Mouse (Mus musculus) layer of hippocampus, adult 2 months (tissue): ENCODE measurements around the gene Scnn1a. TPM values are rescaled to one million over a fixed set of nuclear protein-coding genes. Genes with fewer than 3 reads are reported as not detected.
"Not testable (repeated sequence)": the region's sequence is repeated elsewhere in the genome, so short reads cannot be mapped to it uniquely, and the experiment has no call there.

Source experiments
- DNase-seq, 2 experiments: peaks; one replicate each; pipeline ENCODE4 v3.0.0; 2022; ENCODE audit warnings: low spot score in 2 of 2
- H3K27ac ChIP-seq: fragments of 200-600 bp; 2 replicates; pipeline ENCODE4 v1.8.1; 2022
- H3K4me3 ChIP-seq: fragments of 200-600 bp; 2 replicates; pipeline ENCODE4 v1.8.1; 2022; ENCODE audit warnings: mild to moderate bottlenecking
- CTCF ChIP-seq: fragments of 200-600 bp; conservative IDR thresholded peaks from 2 replicates; pipeline ENCODE4 v1.8.1; 2022; ENCODE audit warnings: antibody characterized with exemption, mild to moderate bottlenecking, moderate library complexity
- total RNA-seq, 2 experiments: library from RNA; stranded (reverse); gene quantifications; 2 replicates each; pipeline ENCODE4 v1.2.3; 2021

Scnn1a gene
- total RNA-seq, 2 experiments from 2014 or later, result 4.3 to 5.2 TPM

DNA sequence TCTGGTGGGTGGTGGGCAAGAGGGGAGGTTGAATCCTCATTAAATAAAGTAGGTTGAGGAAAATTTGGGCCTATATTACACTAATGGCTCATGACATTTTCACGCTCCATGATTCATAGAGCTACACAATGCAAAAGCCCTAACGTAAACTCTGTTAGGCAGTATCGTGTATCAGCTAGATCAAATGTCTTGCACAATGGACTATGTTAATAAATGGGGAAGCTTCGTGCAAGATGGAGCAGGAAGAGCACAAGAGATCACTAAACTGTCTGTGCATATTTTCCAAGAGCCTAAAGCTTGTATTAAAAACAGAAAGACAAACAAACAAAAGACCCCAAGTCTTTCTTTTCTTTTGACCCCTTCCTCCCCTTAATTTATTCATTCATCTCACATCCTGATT is 26.4 kb upstream of the Scnn1a start:
- Histone ChIP-seq H3K4me3 (no peak overlapping the region), H3K27ac (no peak overlapping the region)
- TF ChIP-seq CTCF, result no peak
- no peak for DNase-seq

DNA sequence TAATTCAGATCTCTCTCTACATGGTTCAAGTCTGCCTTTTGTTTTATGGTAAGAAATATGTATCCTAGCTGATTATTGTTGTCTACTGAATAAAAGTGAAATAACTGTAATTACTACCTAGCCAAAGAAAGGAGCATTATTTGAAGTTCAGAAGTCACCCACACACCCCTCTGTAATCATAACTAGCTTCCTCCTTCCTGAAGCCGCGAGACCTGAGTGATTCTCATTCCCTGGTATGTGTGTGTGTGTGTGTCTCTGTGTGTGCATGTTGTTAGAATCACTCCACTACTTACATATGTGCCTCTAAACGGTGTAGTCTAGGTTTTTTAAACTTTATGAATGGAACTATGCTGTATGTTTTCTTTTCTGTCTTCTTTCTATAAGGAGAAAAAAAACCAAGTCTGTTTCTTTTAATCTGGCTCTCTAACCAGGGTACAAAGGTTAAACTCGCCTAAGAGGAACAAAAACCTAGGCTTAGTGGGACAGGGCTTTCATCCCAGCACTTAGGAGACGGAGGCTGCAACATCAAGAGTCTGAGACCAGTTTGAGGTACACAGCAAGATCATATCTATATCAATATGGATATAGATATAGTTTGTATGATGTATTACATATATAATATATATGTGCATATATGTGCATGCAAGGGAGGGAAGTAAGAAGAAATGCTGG is 23.2 kb upstream of the Scnn1a start:
- Histone ChIP-seq H3K4me3 (no peak overlapping the region), H3K27ac (no peak overlapping the region)
- no peak for TF ChIP-seq CTCF
- DNase-seq, result no peak

DNA sequence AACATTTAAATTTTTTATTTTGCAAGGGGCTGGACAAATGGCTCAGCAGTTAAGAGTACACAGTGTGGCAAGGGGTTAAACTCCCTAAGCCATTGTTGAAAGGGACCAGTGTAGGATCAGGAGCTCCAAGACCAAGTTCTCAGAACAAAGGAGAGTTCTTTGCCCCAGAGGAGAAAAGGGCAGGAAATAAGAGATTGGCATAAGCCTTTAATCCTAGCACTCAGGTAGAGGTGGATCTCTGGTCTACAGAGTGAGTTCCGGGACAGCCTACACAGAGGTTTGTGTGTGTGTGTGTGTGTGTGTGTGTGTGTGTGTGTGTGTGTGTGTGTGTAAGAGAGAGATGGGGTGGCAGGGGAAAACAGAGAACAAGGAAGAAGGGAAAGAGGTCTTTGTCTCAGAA is 19.5 kb upstream of the Scnn1a start:
- no peak for TF ChIP-seq CTCF
- no peak for DNase-seq
- H3K27ac ChIP-seq, result no peak overlapping the region
- H3K4me3 ChIP-seq, result no peak overlapping the region

DNA sequence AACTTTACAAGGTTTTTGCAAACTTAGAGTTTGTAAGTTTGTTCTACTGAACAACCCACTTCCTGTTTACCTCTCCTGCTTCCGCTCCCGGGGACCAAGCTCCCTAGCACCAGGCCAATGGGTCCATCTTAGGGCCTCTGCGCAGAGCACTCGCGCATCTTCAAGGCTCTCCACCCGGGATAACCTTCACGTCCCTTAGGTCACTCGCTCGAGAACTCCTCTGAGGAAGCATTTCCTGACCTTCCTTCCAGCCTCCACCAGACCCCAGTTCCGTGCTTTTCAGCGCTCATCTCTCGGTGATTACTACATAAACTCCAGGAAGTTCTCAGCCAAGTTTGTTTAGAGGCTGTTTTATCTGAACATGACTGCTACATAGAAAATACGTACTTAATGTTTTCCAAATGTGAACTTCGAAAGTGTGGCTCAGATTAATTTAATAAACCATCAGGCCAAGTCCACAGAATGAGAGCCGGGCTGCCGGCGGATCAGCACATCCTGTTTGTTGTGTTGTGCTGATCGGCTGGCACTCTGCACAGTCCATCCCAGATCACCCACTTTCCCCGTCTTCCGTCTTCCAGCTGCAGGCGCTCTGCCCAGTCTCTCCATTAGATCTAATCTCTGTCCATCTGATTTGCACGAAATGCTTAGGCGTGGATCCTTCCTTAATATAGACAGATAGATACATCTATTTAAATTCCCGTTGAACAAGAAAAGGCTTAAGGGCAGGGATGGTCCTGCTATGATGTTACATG is 18.1 kb upstream of the Scnn1a start:
- no peak for TF ChIP-seq CTCF

DNA sequence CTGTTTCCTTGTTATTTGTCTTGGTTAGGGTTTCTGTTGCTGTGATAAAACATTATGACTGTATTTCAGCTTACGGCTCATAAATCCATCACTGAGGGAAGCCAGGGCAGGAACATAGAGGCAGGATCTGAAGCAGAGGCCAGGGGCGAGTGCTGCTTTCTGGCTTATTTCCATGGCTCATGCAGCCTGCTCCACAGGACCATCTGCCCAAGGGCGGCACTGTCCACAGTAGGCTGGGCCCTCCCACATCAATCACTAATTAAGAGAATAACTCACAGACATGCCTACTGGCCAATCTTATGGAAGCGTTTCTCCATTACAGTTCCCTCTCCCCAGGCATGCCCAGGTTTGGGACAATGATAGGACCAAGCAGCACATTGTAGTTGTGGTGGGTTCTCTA is 17.2 kb upstream of the Scnn1a start:
- Histone ChIP-seq H3K4me3 (no peak overlapping the region), H3K27ac (no peak overlapping the region)
- DNase-seq, result no peak
- no peak for TF ChIP-seq CTCF

More for the DNA sequence above, 18.1 kb upstream of the Scnn1a start:
- Histone ChIP-seq H3K27ac (no peak overlapping the region), H3K4me3 (no peak overlapping the region)
- no peak for DNase-seq

DNA sequence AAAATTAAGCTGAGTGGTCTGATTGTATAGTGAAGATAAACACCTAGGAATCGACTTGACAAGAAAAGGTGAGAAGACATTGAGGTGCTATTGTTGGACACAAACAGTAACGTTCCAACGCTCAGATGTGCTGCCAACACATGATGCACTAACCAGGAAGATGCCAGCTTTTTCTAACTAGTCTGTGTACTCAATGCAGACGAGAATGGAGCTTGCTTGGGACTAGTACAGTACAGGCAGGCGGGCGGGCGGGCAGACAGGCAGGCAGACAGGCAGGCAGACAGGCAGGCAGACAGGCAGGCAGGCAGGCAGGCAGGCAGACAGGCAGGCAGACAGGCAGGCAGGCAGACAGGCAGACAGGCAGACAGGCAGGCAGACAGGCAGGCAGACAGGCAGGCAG is 16.1 kb upstream of the Scnn1a start:
- H3K27ac ChIP-seq, H3K4me3 ChIP-seq, DNase-seq: not testable (repeated sequence)

DNA sequence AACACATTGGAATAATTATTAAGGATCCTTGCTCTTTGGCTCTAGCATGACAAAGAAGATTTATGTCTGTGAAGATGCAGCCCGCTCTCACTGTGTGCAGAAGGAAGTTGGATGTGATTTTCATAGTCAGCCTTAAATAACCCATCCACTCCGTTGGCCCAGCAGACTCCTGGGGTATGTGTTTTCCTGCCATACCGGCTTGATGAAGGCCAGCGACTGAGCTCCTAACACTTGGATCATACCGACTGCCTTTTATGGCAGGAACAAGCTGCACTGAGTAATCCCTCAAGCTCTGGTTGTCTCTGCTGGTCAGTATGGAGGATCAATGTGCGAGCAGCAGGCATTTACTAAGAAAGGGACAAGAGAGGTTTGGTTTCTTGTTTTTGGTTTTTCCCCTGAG is 15.0 kb upstream of the Scnn1a start:
- Histone ChIP-seq H3K27ac (no peak overlapping the region), H3K4me3 (no peak overlapping the region)
- no peak for DNase-seq
- no peak for TF ChIP-seq CTCF

DNA sequence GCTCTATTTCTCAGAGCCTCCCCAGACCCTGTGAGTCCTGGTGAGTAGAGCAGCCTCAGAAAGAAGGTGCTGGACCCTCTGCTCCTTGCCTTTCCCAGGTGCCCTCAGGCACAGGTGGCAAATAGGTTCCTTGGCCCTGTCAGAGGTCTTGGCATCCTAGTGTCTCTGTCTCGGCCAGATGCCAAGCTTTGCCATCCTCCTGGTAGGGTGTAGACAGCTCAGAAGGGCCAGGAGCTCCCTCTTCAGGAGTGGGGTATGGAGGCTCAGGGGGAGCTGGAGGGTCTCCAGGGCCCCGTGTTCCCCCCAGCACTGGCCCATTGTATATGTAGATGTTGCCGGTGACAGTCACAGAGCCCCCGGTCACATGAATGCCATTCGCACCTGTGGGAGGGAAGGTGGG is 13.4 kb upstream of the Scnn1a start:
- no peak overlapping the region for H3K27ac ChIP-seq
- no peak for TF ChIP-seq CTCF
- H3K4me3 ChIP-seq, result no peak overlapping the region
- no peak for DNase-seq

DNA sequence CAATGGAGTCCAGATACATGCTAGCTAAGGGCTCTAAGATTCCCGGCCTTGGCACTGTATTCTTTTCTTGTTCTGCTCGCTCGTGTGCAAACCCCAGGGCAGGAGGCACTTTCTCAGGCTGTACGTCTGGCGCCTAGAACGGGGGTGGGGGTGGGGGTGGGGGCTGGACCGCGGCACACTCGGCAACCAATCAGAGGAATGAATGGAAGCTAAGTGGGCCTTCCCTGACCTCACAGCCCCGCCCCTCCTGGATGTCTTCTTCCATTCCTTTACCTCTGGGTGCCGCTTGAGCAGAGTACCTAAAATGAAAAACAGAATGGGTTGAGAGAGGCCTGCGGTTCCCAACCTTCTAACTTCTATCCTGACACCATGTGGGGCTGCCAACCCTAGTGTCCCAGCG is 11.5 kb upstream of the Scnn1a start:
- no peak for DNase-seq
- Histone ChIP-seq H3K4me3 (no peak overlapping the region), H3K27ac (no peak overlapping the region)
- no peak for TF ChIP-seq CTCF

DNA sequence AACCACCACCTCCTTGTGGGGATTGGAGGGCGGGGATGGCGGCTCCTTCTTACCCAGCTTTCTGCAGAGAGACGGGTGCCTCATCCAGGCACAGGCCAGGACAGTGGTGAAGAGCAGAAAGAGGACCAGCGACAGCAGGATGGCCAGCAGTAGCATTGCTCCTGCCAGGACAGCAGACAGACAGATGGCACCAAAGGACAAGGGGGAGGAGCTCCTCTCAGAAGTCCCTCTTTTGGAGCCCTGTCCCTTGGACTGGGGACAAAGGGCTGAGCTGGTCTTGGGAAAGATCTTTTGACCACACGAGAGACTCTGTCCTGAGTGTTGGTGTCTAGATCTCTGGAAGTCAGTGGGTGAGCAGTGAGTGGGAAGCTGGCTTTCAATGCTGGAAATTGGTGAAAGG is 11.1 kb upstream of the Scnn1a start:
- no peak overlapping the region for H3K27ac ChIP-seq
- no peak for TF ChIP-seq CTCF
- no peak overlapping the region for H3K4me3 ChIP-seq
- no peak for DNase-seq

DNA sequence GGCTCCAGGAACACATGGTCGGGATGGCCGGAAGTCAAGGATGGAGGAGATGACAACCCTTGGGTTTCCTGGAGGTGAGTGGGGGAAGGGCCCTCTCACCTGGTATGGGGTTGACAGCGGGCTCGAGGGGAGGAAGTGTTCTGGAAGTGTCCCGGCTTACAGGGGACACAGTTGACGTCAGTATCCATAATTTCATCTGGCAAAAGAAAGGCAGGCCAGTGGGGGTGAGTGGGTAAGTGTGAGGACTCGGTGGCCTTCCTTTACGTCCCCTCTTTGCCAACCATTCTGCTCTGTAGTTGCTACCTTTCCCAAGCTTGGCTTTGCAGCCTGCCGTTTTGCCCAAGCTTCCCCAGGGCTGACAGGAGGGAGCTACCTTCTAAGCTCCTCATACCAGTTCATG is 8.3 kb upstream of the Scnn1a start:
- no peak overlapping the region for H3K4me3 ChIP-seq
- TF ChIP-seq CTCF, result no peak
- DNase-seq, result no peak
- no peak overlapping the region for H3K27ac ChIP-seq

DNA sequence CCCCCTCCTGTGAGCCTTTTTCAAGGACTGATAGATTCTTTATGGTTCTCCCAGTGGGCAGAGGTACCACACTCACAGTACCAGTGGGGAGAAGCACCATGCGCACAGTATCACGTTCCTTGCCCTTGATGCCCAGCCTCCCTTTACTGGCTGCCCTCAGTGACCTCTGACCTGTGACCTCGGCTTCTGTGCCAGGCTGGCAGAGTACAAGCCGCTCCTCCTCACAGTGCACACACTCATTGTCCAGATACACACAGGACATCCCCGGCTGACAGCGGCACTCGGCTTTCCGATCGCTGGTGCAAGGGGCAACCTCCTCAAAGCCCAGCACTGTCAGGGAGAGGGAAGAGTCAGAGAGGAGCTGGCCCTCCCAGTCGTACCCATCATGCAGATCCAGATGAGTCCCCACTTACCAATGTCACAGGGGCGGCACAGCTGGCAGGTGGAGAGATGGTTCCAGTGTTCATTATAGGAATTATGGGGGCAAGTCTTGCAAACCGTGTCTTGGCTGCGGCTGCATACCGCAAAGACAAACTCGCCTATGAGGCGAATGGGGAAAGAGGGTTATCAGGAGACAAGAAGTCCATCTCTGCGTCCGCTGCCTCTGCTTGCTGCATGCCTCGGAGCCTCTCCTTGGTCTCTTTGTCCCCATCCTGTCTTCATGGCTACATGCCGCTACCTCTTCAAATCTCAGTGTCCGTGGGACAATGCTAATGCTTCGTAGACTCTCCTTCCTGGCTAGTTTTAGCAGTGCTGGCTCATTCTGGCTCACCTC is 7.7 kb upstream of the Scnn1a start:
- no peak for DNase-seq
- Histone ChIP-seq H3K4me3 (peak overlapping the region; percentile 58), H3K27ac (peak overlapping the region; percentile 80)
- TF ChIP-seq CTCF, result no peak

DNA sequence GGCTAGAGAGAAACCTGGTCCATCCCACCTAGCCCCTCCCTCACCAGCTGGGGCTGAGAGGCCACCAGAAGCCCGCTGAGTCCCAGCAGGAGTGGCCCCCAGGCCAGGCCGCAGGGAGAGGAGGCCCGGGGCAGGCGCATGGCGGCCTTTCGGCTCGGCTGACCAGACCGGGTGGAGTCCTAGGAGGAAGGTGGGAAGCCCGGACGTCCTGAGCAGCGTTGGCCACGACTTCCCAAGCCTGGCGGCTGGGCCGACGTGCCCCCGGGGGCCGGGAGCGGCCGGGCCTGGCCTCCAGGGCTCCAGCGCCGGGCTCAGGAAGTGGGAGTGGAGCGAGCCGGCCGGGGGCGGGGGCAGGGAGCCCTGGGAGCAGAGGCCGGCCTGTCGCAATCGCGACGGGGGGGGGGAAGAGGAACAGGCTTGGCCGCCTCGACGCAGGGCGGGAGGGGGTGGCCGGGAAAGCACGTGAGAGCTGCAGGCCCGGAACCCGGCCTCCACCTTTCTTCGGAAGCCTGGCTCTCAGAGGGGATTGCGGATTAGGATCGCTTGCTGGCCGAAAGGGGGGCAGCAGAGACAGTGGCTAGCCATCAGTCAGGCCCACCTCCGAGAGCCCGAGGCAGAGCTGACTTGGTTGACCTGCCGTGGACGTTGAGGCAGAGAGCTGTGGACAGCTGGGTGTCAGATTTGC is 6.8 kb upstream of the Scnn1a start, which contains the start of gene Ltbr:
Gene Ltbr (minus strand): TSS at position 340 of the 685 bp plus-strand sequence.
- peak within 1 kb of the TSS; percentile 58 for H3K4me3 ChIP-seq
- TF ChIP-seq CTCF, result no peak
- DNase-seq, result peak; percentile 22 to 35
- peak within 1 kb of the TSS; percentile 80 for H3K27ac ChIP-seq
